Comparison of ENCODE assay signal across 9 mouse cellular contexts in the genomic region with DNA sequence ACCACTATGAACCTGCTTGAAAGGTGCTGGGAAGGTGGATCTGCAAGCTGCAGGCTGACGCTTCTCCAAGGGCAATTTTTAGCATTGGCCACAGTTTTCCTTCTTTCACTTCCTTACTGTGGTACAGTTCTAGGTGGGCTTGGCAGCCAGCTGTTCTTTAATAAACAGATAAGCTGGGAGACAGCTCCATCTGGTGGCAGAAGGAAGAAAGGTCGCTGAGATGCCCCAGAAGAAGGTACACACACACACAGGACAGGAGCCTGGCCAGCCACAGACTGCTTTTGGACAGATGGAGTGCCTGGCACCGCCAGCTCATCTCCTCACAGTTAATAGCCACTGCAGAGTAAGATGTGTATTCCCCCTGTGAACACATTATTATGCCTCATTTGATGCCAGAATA. TPM values are rescaled to one million over a fixed set of nuclear protein-coding genes. Genes with fewer than 3 reads are reported as not detected.
A peak's percentile ranks its signal among the peaks of the same experiment; 100 is the strongest.
DNase-seq lines count a peak whose midpoint lies in the region; ATAC-seq and TF ChIP-seq lines count a peak whose summit lies in the region.
"Had no signal": no experiment of that assay in that cellular context is flagged by ENCODE, and none has a peak within 500 bp of the region (broad histone marks: within the 10 kb centered on the region; RNA-seq: fewer than 3 reads in every experiment).

No protein-coding gene starts in this region.

- ATAC-seq in liver, embryonic 14.5 days (ENCODE audit: insufficient read depth): no peak

- no peak overlapping the region for H3K4me2 ChIP-seq in liver, embryonic 14.5 days (ENCODE audit: low read depth)
- H3K4me2 ChIP-seq: limb, embryonic 12.5 days had no signal

- peak; percentile 71 to 72 for DNase-seq in B cell, adult 2 months
- peak; percentile 45 for DNase-seq in MN1 (ENCODE audit: low spot score)
- DNase-seq in cerebellum, adult 8-10 months: peak; percentile 86
- peak; percentile 67 to 87 for DNase-seq in frontal cortex, adult 2 months (ENCODE audit: extremely low spot score in 1 of 2, low spot score in 1 of 2)
- peak; percentile 69 for DNase-seq in kidney, postnatal 14 days
- peak in 2 of 3 experiments; percentile 30 to 34 for DNase-seq in liver, embryonic 14.5 days (ENCODE audit: low read depth in 3 of 3, low spot score in 3 of 3)
- peak; percentile 33 for DNase-seq in retina, adult 2 months (ENCODE audit: low read depth, low spot score)
- DNase-seq in thymus, postnatal 4 days: peak; percentile 71

- 18% methylated on average over 3 of the region's 3 CpGs for WGBS in liver, embryonic 14.5 days (ENCODE audit: insufficient replicate concordance)

- H3K4me3 ChIP-seq in liver, embryonic 14.5 days (ENCODE audit: insufficient read depth in 1 of 2, low read depth in 2 of 2, low read length in 2 of 2): no peak overlapping the region
- H3K4me3 ChIP-seq: limb, embryonic 12.5 days had no signal

- no peaks in the 10 kb centered on the region for H3K4me1 ChIP-seq in liver, embryonic 14.5 days (replicated peaks; ENCODE audit: control insufficient read depth in 2 of 2, insufficient read depth in 2 of 2, low read length in 1 of 2)
- H3K4me1 ChIP-seq: limb, embryonic 12.5 days had no signal

- H3K36me3 ChIP-seq in liver, embryonic 14.5 days (replicated peaks; ENCODE audit: control insufficient read depth, insufficient read depth, low read depth): no peaks in the 10 kb centered on the region

- peak; percentile 77 for TF ChIP-seq CTCF in liver, embryonic 14.5 days (IDR thresholded peaks at IDR 0.05; ENCODE audit: low read depth)

- no peaks in the 10 kb centered on the region; the same call in 1 of the 2 replicates for H3K9me3 ChIP-seq in liver, embryonic 14.5 days (ENCODE audit: control insufficient read depth, low read length)
- H3K9me3 ChIP-seq: limb, embryonic 12.5 days had no signal

- no peak overlapping the region for H3K27ac ChIP-seq in liver, embryonic 14.5 days
- H3K27ac ChIP-seq: limb, embryonic 12.5 days had no signal

- no peaks in the 10 kb centered on the region for H3K27me3 ChIP-seq in liver, embryonic 14.5 days (ENCODE audit: control insufficient read depth, insufficient read depth, low read length)
- H3K27me3 ChIP-seq: limb, embryonic 12.5 days had no signal

- no peak overlapping the region for H3K9ac ChIP-seq in liver, embryonic 14.5 days (replicated peaks)
- H3K9ac ChIP-seq: limb, embryonic 12.5 days had no signal

- no peak for TF ChIP-seq EP300 in liver, embryonic 14.5 days (IDR thresholded peaks at IDR 0.05; ENCODE audit: low read depth)

RNA-seq across cellular contexts. Expression of a gene that starts 33.0 kb away (rescaled TPM):
- 183 and 187 TPM in 2 replicates for polyA plus RNA-seq in frontal cortex, adult 2 months (2012; rRNA removed)
- polyA plus RNA-seq in liver, embryonic 14.5 days (2012; rRNA removed): 2.3 and 3.5 TPM in 2 replicates
- polyA plus RNA-seq in liver, embryonic 14.5 days (2014; fragmentation: Nextera tagmentation; extraction: Ambion mirVana): 1.3 and 1.6 TPM in 2 replicates

RNA-seq across cellular contexts. Expression of a gene that starts 44.5 kb away (rescaled TPM):
- 190 and 208 TPM in 2 replicates for polyA plus RNA-seq in frontal cortex, adult 2 months (2012; rRNA removed)
- polyA plus RNA-seq in liver, embryonic 14.5 days (2012; rRNA removed): 50.6 and 58.8 TPM in 2 replicates
- polyA plus RNA-seq in liver, embryonic 14.5 days (2014; fragmentation: Nextera tagmentation; extraction: Ambion mirVana): 76.2 and 84.8 TPM in 2 replicates

RNA-seq across cellular contexts. Expression of a gene that starts 53.0 kb away (rescaled TPM):
- polyA plus RNA-seq in frontal cortex, adult 2 months (2012; rRNA removed): 383 and 422 TPM in 2 replicates
- polyA plus RNA-seq in liver, embryonic 14.5 days (2012; rRNA removed): 0.63 and 1.0 TPM in 2 replicates
- polyA plus RNA-seq in liver, embryonic 14.5 days (2014; fragmentation: Nextera tagmentation; extraction: Ambion mirVana): 0.50 and 0.73 TPM in 2 replicates

Comparison
In these comparisons a context has a peak if more than half of its experiments do, and no peak if none do; other contexts are left out.
1. DNase-seq: peak in every context shown above with its lines; median percentile 86 in cerebellum, adult 8-10 months; 77 in frontal cortex, adult 2 months; 72 in B cell, adult 2 months; 71 in thymus, postnatal 4 days; 69 in kidney, postnatal 14 days; 45 in MN1; 33 in retina, adult 2 months; 32 in liver, embryonic 14.5 days.
2. RNA of a gene that starts 33.0 kb away (polyA plus RNA-seq): 183 to 187 TPM in frontal cortex, adult 2 months; 1.3 to 3.5 TPM in liver, embryonic 14.5 days; every median in the first group is over 10 times any median in the second.
3. RNA of a gene that starts 53.0 kb away (polyA plus RNA-seq): 383 to 422 TPM in frontal cortex, adult 2 months; 0.50 to 1.0 TPM in liver, embryonic 14.5 days; every median in the first group is over 100 times any median in the second.